Mouse (Mus musculus) adrenal gland, adult 18-20 months (tissue): ENCODE results near the gene Cyp2d22. TPM values are rescaled to one million over a fixed set of nuclear protein-coding genes. Genes with fewer than 3 reads are reported as not detected.
"Not testable (repeated sequence)": the region's sequence is repeated elsewhere in the genome, so short reads cannot be mapped to it uniquely, and the experiment has no call there.

Experiments
- DNase-seq, 2 experiments: peaks; one replicate each; pipeline ENCODE4 v3.0.0; 2021 to 2022; ENCODE audit warnings: low spot score in 2 of 2
- long read RNA-seq, 2 experiments: library from polyadenylated mRNA; stranded (forward); transcript quantifications; one replicate each; pipeline ENCODE4 v2.0.0; 2021
- total RNA-seq, 2 experiments: library from RNA; stranded (reverse); gene quantifications; 1 replicate in 1 of 2; 2 replicates in 1 of 2; pipeline ENCODE4 v1.2.3; 2021

Gene Cyp2d22
- total RNA-seq = 10 to 100 TPM; 47.7 to 48.8 TPM
- long read RNA-seq, experiment 1, partial matches to known transcripts = 0 of 19 reads
- long read RNA-seq, experiment 1, other reads (novel, unspliced or antisense) = 17 of 19 reads
- long read RNA-seq, experiment 2, partial matches to known transcripts = 3 of 35 reads
- long read RNA-seq, experiment 2, other reads (novel, unspliced or antisense) = 30 of 35 reads

DNA sequence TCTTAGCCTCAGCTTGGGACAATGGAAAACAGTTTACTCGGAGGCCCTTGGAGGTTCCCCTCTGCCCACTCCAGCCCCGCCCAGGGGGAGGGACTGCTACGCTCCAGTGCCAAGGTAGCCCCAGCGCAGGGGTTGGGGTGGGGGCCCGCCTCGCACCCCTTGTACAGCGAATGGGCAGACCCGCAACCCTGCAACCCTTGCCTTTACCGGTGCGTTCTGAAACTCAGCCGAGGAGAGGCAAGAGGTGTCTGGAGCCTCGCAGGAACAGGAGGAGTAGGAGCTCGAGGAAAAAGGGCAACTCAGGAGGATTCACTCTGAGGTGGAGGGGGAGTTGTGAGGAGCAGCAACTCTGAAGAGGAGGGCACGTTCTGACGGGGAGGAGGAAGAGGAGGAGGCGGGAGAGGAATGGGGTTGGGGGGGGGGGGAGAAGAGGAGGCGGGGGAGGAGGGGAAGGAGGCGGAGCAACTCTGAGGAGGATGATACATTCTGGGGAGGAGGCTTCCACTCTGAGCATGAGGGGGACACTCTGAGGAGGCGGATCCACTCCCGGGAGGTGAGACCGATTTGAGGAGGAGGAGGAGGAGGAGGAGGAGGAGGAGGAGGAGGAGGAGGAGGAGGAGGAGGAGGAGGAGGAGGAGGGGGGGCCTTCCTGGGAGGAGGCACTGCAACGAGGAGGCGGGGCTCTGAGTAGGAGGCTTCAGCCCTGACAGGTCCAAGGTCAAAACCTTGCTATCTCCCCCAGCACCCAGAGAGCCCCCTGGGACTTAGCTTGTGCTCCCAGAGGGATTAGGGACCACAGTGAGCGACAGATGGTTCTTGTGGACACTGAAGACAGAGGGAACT lies at the start of gene Cyp2d22:
Gene Cyp2d22 (minus strand): TSS at position 390 of the 843 bp plus-strand sequence.
- DNase-seq = peak; percentile 52 to 67

- DNase-seq = no peak
These were observed 43.4 kb upstream of the Cyp2d22 start for GRCm38 (mm10) chr15:82423471-82423870.

DNA sequence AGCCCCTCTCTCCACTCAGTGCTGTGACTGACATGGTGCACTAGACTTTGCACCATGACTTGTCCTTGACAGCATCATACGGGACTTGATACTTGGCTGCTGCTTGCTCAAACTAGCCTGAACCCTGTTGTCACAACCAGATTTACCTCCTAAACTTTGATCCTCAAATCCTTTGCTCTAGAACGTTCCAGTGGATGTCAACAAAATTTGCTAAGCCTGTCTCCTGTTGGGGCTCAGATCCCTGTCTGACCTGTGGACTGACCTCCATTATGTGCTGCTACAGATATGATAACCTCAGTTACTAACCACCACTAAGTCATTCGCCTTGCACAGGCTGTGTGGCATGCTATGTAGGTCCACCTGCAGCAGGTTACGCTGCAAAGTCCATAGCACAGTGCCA lies 42.9 kb upstream of the Cyp2d22 start:
- DNase-seq = no peak

- DNase-seq = no peak
These were observed 38.6 kb upstream of the Cyp2d22 start for GRCm38 (mm10) chr15:82418616-82419015.

- peak; percentile 74 to 79 for DNase-seq
These were observed 37.0 kb upstream of the Cyp2d22 start for GRCm38 (mm10) chr15:82416797-82417789.

DNA sequence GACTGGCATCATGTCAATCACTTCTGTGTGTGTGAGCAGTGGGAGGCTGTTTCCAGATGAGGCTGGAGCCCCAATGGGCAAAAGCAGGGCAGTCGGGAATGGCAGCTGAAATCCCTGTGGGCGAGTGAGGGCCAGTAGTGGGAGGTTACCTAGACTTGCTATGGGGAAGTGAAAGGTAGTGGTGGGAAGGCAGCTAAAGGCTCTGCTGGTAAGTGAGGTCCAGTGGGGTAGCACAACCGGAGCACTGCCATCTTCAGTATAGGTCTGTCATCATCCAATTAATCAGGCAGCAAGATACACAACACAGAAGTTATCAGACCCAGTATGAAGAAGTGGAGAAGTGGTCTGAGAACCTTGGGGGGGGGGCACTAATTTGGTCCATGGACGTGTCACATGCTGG lies 27.5 kb upstream of the Cyp2d22 start:
- no peak for DNase-seq

GRCm38 (mm10) chr15:82406981-82407380 lies 26.9 kb upstream of the Cyp2d22 start, which contains the start of gene Cyp2d10:
TSS of gene Cyp2d10 (minus strand) at chr15:82407195.
- no peak for DNase-seq

- DNase-seq = no peak
These were observed 24.1 kb upstream of the Cyp2d22 start for GRCm38 (mm10) chr15:82404163-82404562.

GRCm38 (mm10) chr15:82403606-82404005 lies 23.5 kb upstream of the Cyp2d22 start:
- no peak for DNase-seq

GRCm38 (mm10) chr15:82402741-82403140 lies 22.7 kb upstream of the Cyp2d22 start:
- DNase-seq = no peak

GRCm38 (mm10) chr15:82402106-82402505 lies 22.0 kb upstream of the Cyp2d22 start:
- no peak for DNase-seq

GRCm38 (mm10) chr15:82401516-82401915 lies 21.5 kb upstream of the Cyp2d22 start:
- no peak for DNase-seq

DNA sequence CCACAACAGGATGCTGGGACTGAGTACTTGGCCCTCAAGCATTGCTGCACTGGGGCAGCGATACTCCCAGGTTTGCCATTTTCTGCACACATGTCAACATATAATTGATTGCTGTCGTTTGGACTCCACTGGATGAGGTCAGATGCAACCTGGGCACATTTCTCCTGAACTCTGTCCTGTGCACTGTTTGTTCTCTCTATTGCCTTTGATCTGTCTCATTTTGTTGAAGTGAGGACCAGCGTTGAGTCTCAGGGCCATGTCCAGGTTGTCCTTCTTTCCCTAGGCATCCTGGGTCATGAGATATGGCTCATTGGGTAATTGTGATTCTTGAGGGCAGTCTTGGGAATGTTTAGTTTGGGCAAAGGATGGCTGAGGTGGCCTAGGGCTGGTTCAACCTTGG lies 15.9 kb upstream of the Cyp2d22 start:
- DNase-seq = not testable (repeated sequence)

- not testable (repeated sequence) for DNase-seq
These were observed 13.9 kb upstream of the Cyp2d22 start, which contains the start of gene Cyp2d11 for GRCm38 (mm10) chr15:82393922-82394321. TSS of gene Cyp2d11 (minus strand) at chr15:82394022.

GRCm38 (mm10) chr15:82389916-82390315 lies 9.9 kb upstream of the Cyp2d22 start:
- not testable (repeated sequence) for DNase-seq

DNA sequence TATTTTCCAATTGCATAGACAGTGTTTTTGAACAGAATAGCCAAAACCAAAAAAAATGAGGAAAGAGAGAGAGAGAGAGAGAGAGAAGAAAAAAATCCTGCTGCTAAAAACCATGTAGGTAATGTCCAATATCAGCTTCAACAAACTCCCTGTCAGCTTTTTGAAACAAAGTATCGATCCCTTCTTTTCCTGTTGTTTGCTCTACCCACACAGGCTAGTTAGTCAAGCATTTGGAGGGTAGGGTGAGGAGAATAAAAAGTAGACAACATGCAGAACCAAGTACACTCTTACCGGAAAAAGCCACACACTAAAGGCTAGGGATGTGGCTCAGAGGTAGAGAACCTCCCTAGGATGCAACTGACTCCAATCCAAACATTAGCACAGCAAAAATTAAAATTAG lies 5.7 kb upstream of the Cyp2d22 start:
- no peak for DNase-seq

DNA sequence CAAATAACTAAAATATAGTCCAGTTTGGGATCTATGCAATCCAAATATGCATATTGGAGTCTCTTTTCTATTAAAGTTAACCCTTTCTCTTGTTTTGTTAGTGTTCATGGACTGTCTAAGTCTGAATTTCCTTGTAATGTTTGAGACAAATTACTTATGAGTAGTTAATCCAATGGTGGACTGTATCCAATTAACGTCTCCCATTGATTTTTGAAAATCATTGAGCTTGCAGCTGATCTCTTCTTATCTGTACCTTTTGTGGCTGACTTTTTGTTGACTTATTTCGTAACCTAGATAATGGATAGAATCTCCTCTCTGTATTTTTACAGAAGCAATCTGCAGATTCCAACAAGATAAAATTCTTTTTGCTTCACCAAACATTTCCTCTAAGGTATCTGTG lies 2.4 kb upstream of the Cyp2d22 start:
- no peak for DNase-seq

DNA sequence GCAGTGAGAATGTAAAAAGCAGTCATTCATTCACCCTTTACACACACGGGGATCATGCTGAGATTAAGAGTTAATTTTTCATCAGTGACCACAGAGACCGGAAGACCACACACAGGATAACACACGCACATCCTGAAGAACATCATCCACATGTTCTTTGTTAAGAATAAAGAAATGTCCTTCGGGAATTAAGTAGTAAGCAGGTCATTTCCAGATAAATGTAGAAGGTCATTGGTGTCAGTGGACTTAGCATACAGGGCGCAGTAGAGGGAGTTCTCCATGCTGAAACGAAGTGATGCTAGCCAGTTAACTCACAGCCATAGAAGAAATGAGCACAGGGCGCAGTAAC lies 628 bp upstream of the Cyp2d22 start:
- no peak for DNase-seq

DNA sequence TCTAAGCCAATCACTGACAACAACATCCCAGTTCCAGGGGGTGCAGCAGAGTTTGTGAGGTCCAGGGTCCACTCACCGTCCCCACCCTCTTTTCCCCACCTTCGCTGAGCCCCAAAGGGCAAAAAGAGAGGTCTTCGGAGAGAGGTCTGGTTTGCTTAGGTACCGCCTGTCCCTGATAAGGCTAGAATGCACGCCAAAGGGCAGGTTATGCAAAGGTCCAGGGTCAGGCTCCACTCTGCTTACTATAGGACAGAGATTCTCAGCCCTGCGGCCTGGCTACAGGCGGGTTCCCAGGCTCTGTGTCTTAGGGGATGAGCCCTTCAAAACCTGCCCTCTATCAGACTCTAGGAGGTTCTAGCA lies 569 bp downstream of the Cyp2d22 start:
- no peak for DNase-seq

GRCm38 (mm10) chr15:82378261-82379180 lies 1.5 kb downstream of the Cyp2d22 start:
- no peak for DNase-seq
